Mouse (Mus musculus) midbrain, embryonic 16.5 days (tissue): ENCODE measurements around the gene Kif1bp. TPM values are rescaled to one million over a fixed set of nuclear protein-coding genes. Genes with fewer than 3 reads are reported as not detected.

Source experiments
- ATAC-seq: fragments of 200-750 bp; cut with Nextera tagmentation; 2 replicates; pipeline ENCODE4 v1.8.0; 2017; ENCODE audit warnings: moderate TSS enrichment
- H3K27ac ChIP-seq: fragments of 300-500 bp; sonication (generic); 2 replicates; pipeline ENCODE4 v1.5.1; 2014; ENCODE audit warnings: mild to moderate bottlenecking, low read length, mixed read lengths
- H3K27me3 ChIP-seq: fragments of 300-500 bp; sonication (generic); 2 replicates; pipeline ENCODE4 v1.6.1; 2014; ENCODE audit warnings: low read depth, low read length, mixed read lengths; ENCODE audit not compliant: control insufficient read depth, insufficient read depth
- H3K36me3 ChIP-seq: fragments of 300-500 bp; sonication (generic); 2 replicates; pipeline ENCODE4 v1.6.1; 2014; ENCODE audit warnings: mild to moderate bottlenecking, low read length, moderate library complexity, mixed read lengths; ENCODE audit not compliant: control insufficient read depth, insufficient read depth
- H3K4me1 ChIP-seq: fragments of 300-500 bp; sonication (generic); 2 replicates; pipeline ENCODE4 v1.6.1; 2014; ENCODE audit warnings: mild to moderate bottlenecking, low read length, mixed read lengths; ENCODE audit not compliant: control insufficient read depth, insufficient read depth
- H3K4me2 ChIP-seq: fragments of 300-500 bp; sonication (generic); 2 replicates; pipeline ENCODE4 v1.6.1; 2014; ENCODE audit warnings: mild to moderate bottlenecking, low read length, mixed read lengths
- H3K4me3 ChIP-seq: fragments of 300-500 bp; sonication (generic); 2 replicates; pipeline ENCODE4 v1.5.1; 2014; ENCODE audit warnings: low read depth, mild to moderate bottlenecking, low read length, moderate library complexity, mixed read lengths
- H3K9ac ChIP-seq: fragments of 300-500 bp; sonication (generic); 2 replicates; pipeline ENCODE4 v1.6.1; 2014; ENCODE audit warnings: low read depth, low read length, mixed read lengths
- H3K9me3 ChIP-seq: fragments of 300-500 bp; sonication (generic); replicated peaks from 2 replicates; pipeline ENCODE4 v1.6.1; 2014; ENCODE audit warnings: mild to moderate bottlenecking, low read length, mixed read lengths; ENCODE audit not compliant: control insufficient read depth, poor library complexity, severe bottlenecking
- WGBS: fragments of 180-500 bp; shearing (Covaris S2); extraction: QIAGEN DNeasy Blood & Tissue Kit; methylation state at CpG from one replicate; pipeline ENCODE4 v1.1.7; 2014; 5-methylcytosine and 5-hydroxymethylcytosine counted together
- polyA plus RNA-seq: library from polyadenylated mRNA; unstranded; fragments of >200 nt; fragmentation: Nextera tagmentation; extraction: Ambion mirVana; gene quantifications from 2 replicates; pipeline ENCODE4 v1.2.1, GENCODE M21; 2015

Gene Kif1bp
- polyA plus RNA-seq, 1 experiment from 2014 or later = 72.9 TPM

GRCm38 (mm10) chr10:62530183-62530582, 48.1 kb downstream of the Kif1bp start:
- Histone ChIP-seq H3K36me3 (no peaks in the 10 kb centered on the region), H3K9ac (no peak overlapping the region), H3K9me3 (no peaks in the 10 kb centered on the region), H3K4me2 (no peak overlapping the region), H3K4me3 (no peak overlapping the region), H3K27me3 (no peaks in the 10 kb centered on the region), H3K4me1 (no peaks in the 10 kb centered on the region), H3K27ac (no peak overlapping the region)
- ATAC-seq = no peak
- 83% methylated on average over 9 of the region's 9 CpGs for WGBS

DNA sequence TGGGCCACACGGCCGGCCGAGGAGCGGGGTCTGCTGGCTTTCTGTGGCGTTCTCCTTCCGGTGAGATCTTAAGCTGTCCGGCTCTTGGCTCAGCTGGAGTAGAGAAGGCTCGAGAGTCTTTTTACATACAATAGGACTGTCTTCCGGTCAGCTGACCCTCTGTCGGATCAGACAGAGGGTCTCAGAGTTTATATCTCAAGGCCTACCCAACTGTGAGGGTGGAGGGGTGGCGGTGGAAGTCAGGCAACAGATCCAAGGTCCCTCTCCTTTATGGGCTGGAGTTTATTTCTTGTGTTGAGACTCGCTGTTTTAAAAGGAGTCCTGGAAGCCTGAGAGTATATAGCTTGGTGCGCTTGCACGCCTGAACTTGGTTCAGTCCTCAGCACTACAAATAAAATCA, 50.9 kb downstream of the Kif1bp start, which contains the start of gene Srgn:
Gene Srgn (minus strand): TSS at position 101 of the 400 bp plus-strand sequence.
- Histone ChIP-seq H3K9ac (no peak within 1 kb of the TSS), H3K27ac (no peak within 1 kb of the TSS), H3K36me3 (no peaks in the 10 kb centered on the region), H3K4me1 (no peaks in the 10 kb centered on the region), H3K4me2 (no peak within 1 kb of the TSS), H3K27me3 (no peaks in the 10 kb centered on the region), H3K4me3 (no peak within 1 kb of the TSS), H3K9me3 (no peaks in the 10 kb centered on the region)
- WGBS = 80% methylated on average over 14 of the region's 14 CpGs
- no peak for ATAC-seq

DNA sequence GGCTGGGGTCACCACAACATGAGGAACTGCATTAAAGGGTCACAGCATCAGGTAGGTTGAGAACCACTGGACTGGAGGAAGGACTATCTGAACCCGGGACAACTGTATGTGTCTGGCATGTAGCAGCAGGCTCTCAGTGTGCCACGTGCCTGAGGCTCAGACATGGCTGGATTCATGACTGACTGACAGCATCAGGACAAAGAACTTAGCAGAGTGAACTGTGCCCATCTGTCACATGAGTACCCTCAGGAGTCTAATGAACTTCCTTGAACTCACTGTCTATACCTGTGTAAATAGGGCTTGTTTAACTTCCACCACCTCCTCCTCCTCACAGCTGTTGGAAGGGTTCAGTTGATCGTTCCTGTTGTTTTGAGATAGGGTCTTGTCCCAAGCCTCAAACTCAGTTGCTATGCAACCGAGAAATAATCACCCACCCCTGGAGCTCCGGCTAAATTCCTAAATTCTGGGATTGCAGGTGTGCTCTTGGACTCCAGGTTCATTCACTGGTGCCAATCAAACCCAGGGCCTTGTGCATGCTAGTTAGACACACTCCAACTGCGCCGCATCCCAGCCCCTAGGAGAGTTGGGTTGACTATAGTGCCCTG, 55.8 kb downstream of the Kif1bp start:
- no peak for ATAC-seq
- WGBS = 78% methylated on average over 7 of the region's 7 CpGs
- H3K4me3 ChIP-seq = no peak overlapping the region

DNA sequence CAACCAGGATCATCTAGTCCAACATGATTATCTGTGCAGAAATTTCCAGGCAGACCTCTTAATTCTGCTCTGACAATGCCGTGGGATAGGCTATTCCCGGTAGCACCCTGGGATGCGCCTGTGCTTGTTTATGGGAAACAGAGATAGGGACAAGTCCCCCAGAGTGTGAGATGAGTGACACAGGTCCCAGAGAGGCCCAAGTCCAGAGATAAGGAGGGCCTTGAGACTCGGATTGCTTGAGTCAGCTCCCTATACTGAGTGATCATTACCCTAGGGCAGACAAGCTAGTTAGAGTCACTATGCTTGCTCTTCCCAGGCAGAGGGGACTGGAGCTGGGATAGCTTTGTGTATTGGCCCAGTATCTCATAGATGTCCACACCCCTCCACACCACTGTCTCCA, 56.5 kb downstream of the Kif1bp start:
- H3K9me3 ChIP-seq = no peaks in the 10 kb centered on the region
- WGBS = 83% methylated on average over 4 of the region's 4 CpGs
- no peak for ATAC-seq
- H3K36me3 ChIP-seq = no peaks in the 10 kb centered on the region
- H3K4me3 ChIP-seq = no peak overlapping the region
- no peak overlapping the region for H3K9ac ChIP-seq
- no peaks in the 10 kb centered on the region for H3K27me3 ChIP-seq
- H3K27ac ChIP-seq = no peak overlapping the region
- H3K4me2 ChIP-seq = no peak overlapping the region
- H3K4me1 ChIP-seq = no peaks in the 10 kb centered on the region

More for the DNA sequence above, 55.8 kb downstream of the Kif1bp start:
- no peaks in the 10 kb centered on the region for H3K36me3 ChIP-seq
- no peaks in the 10 kb centered on the region for H3K9me3 ChIP-seq
- no peaks in the 10 kb centered on the region for H3K27me3 ChIP-seq
- H3K27ac ChIP-seq = no peak overlapping the region
- no peaks in the 10 kb centered on the region for H3K4me1 ChIP-seq
- no peak overlapping the region for H3K9ac ChIP-seq
- H3K4me2 ChIP-seq = no peak overlapping the region

GRCm38 (mm10) chr10:62520911-62521310, 57.3 kb downstream of the Kif1bp start:
- H3K4me1 ChIP-seq = no peaks in the 10 kb centered on the region
- H3K4me2 ChIP-seq = no peak overlapping the region
- H3K27ac ChIP-seq = no peak overlapping the region
- H3K27me3 ChIP-seq = no peaks in the 10 kb centered on the region
- H3K4me3 ChIP-seq = no peak overlapping the region
- WGBS = 78% methylated on average over 2 of the region's 2 CpGs
- H3K9ac ChIP-seq = no peak overlapping the region
- no peaks in the 10 kb centered on the region for H3K9me3 ChIP-seq
- H3K36me3 ChIP-seq = no peaks in the 10 kb centered on the region
- ATAC-seq = no peak

GRCm38 (mm10) chr10:62517511-62517910, 60.7 kb downstream of the Kif1bp start:
- 86% methylated on average over 6 of the region's 6 CpGs for WGBS
- Histone ChIP-seq H3K4me3 (no peak overlapping the region), H3K4me2 (no peak overlapping the region)

DNA sequence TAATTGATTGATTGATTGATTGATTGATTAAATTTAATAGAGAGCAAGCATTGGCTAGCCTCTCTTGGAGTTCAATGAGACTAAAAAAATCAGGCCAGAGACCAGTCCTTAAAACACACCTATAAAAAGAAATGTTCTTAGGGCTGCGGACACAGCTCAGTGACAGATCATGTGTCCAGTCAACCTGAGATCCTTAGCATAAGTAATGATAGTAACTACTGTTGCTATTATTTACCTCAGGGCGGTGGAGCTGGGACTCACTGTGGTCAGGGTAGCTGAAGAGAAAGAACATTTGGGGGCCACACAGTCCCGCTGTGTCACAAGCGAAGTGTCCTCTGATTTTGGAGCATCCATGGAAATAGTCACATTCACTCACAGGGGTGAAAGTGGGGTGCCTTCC, 65.4 kb downstream of the Kif1bp start:
- Histone ChIP-seq H3K27ac (no peak overlapping the region), H3K4me1 (peaks cover 5% of the 10 kb centered on the region; the same call in 1 of the 2 replicates), H3K27me3 (no peaks in the 10 kb centered on the region), H3K9ac (no peak overlapping the region), H3K4me2 (no peak overlapping the region), H3K9me3 (no peaks in the 10 kb centered on the region), H3K36me3 (no peaks in the 10 kb centered on the region), H3K4me3 (no peak overlapping the region)
- WGBS = 94% methylated on average over 4 of the region's 4 CpGs
- no peak for ATAC-seq

More at GRCm38 (mm10) chr10:62517511-62517910, 60.7 kb downstream of the Kif1bp start:
- Histone ChIP-seq H3K36me3 (no peaks in the 10 kb centered on the region), H3K27ac (no peak overlapping the region), H3K27me3 (no peaks in the 10 kb centered on the region), H3K4me1 (no peaks in the 10 kb centered on the region), H3K9me3 (no peaks in the 10 kb centered on the region), H3K9ac (no peak overlapping the region)
- ATAC-seq = no peak

DNA sequence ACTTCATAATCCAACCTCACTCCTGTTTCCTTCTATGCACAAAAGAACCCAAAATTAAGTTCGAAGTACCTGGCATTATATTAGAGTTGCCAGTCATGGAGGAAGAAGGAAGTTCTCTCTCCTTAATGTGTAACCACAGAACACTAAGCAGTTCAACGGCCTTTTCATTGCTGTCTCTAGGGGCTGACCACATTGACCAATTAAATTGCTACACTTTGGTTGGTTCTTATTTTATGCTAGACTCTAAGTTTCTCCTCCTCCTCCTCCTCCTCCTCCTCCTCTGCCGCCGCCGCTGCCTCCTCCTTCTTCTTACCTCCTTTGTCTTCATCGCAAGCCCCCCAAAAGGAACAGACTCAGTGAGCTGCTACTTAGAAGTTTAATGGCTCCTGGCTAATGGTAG, 66.7 kb downstream of the Kif1bp start:
- Histone ChIP-seq H3K36me3 (no peaks in the 10 kb centered on the region), H3K9me3 (no peaks in the 10 kb centered on the region), H3K4me1 (peaks cover 5% of the 10 kb centered on the region; the same call in 1 of the 2 replicates), H3K27ac (no peak overlapping the region), H3K4me2 (no peak overlapping the region), H3K9ac (no peak overlapping the region), H3K4me3 (no peak overlapping the region), H3K27me3 (no peaks in the 10 kb centered on the region)
- ATAC-seq = no peak
- 83% methylated on average over 6 of the region's 6 CpGs for WGBS

- H3K4me1 ChIP-seq = peaks cover 5% of the 10 kb centered on the region; the same call in 1 of the 2 replicates
- no peak overlapping the region for H3K27ac ChIP-seq
- 66% methylated on average over 11 of the region's 11 CpGs for WGBS
- H3K4me2 ChIP-seq = no peak overlapping the region
- no peaks in the 10 kb centered on the region for H3K27me3 ChIP-seq
- no peak for ATAC-seq
- no peaks in the 10 kb centered on the region for H3K36me3 ChIP-seq
- H3K4me3 ChIP-seq = no peak overlapping the region
- no peaks in the 10 kb centered on the region for H3K9me3 ChIP-seq
- H3K9ac ChIP-seq = no peak overlapping the region
These were observed 69.1 kb downstream of the Kif1bp start for GRCm38 (mm10) chr10:62509032-62509656.
